Mouse (Mus musculus): ENCODE measurements around the gene March1.

DNA sequence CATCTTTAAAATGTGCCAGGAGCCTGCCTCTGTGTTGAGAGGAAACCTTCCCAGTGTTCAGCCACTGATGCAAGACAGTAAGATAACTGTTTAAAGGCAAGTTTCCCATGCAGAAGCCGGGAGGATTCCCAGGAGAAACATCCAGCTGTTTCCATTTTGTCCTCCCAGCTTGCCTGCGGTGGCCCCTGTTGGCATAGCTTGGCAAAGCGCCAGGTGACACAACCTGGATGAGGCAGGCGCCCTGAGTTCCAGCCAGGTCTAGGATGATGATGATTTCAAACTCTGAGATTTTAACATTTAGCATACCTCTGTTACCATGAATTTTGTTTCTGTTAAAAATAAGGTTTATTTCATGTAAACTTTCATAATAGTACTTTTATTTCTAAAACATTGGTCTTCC is 651.8 kb downstream of the March1 start:
- TF ChIP-seq EP300 (IDR thresholded peaks at IDR 0.05; ENCODE audit: insufficient read depth, low read depth, low read length) (no peak), POLR2A (IDR thresholded peaks at IDR 0.05; ENCODE audit: insufficient read depth, low read depth, low read length) (no peak), CTCF (IDR thresholded peaks at IDR 0.05) (no peak)

All from heart, adult 2 months (tissue).